Mouse (Mus musculus): Measurements from ENCODE around the gene E2f4. TPM values are rescaled to one million over a fixed set of nuclear protein-coding genes. Genes with fewer than 3 reads are reported as not detected.

The E2f4 gene
- total RNA-seq, 2 experiments from 2014 or later = 21.9 to 24.8 TPM

DNA sequence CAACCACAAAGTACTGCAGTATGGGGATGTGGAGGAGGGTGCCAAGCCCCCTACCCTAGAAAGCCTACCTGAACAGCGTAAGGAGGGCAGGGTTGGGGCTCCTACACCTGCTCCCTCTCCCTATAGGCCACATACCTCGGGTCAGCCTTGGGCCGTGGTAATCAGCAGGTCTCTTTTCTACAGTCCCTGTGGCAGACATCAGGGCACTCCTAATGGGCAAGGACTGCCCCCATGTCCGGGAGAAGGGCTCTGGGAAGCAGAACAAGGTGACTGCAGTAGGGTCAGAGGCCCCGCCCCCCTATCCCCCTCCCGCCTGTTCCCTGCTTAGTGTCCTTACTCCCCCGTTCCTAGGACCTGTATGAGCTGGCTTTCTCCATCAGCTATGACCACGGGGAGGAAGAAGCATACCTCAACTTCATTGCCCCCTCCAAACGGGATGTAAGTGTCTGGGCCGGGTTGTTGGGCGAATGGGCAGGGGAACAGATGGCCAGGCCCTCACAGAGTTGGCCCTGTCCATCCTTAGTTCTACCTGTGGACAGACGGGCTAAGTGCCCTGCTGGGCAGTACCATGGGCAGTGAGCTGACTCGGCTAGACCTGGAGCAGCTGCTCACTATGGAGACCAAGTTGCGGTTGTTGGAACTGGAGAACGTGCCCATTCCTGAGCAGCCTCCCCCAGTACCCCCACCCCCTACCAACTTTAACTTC lies 11.8 kb downstream of the E2f4 start:
- intact Hi-C loops (cut with DNase I) = no loop called here
- no peak for DNase-seq

DNA sequence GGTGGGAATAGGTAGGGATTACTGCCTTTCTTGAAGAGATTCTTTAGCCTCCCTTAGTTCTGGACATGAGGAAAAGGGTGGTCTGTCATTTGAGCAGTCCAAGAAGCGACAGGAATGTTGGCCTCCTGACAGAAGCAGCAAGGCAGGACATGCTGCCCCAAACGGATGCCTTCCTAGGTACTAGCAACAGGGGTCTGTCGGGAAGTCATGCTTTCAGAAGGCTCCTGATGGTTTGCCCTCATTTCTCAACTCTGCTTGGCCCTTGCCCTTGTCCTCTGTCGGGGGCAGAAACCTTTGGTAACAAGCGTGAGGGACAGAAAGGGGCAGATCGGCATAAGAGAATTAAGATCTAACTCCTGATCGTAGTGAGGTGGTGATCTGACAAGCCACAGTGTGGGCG lies 12.7 kb downstream of the E2f4 start:
- intact Hi-C loops (cut with DNase I) = no loop called here
- no peak for DNase-seq

DNA sequence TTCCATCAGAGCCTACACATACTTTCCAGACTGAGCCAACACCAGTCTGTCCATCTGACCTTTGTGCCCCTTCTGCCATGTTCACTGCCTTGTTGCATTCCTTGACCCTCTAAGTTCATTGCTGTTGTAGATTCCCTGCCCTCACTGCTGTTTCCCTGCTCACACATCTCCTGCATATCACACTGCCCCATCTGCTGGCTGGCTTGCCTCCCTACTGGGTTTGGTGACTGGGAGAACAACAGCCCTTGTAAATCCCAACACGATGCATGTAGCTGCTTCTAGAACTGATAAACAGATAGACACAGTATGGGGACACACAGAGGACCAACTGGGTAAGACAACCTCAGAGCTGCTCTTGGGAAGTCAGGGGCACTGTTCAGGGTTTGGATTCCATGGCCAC lies 14.3 kb downstream of the E2f4 start:
- DNase-seq = no peak
- intact Hi-C loops (cut with DNase I) = no loop called here

DNA sequence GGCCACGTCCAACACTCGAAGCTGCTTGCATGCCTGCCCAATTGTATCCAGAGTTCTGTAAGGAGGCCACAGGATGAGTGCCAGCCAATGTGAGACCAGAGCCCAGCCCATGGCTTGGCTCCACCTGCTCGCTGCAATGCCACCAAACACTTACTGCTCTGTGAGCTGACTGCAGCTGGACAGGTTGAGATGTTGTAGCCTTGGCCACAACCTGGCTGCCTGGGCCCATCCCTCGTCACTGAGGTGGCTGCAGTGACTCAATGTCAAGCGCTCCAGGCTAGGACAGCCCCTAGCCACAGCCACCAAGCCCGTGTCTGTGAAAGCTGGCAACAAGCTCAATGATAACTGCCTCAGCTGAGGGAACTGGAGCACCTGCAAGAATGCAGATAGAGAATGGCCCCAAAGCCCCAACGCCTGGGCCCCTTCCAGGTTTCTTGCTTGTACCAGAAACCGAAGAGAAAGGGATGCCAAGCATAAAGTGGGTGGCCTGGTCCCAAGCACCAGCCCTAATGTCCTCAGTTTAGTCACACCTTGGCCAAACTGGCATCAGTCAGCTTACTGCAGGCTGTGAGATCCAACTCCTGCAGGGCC lies 15.5 kb downstream of the E2f4 start:
- DNase-seq = peak; percentile 27 to 37
- intact Hi-C loops (cut with DNase I) = no loop called here

DNA sequence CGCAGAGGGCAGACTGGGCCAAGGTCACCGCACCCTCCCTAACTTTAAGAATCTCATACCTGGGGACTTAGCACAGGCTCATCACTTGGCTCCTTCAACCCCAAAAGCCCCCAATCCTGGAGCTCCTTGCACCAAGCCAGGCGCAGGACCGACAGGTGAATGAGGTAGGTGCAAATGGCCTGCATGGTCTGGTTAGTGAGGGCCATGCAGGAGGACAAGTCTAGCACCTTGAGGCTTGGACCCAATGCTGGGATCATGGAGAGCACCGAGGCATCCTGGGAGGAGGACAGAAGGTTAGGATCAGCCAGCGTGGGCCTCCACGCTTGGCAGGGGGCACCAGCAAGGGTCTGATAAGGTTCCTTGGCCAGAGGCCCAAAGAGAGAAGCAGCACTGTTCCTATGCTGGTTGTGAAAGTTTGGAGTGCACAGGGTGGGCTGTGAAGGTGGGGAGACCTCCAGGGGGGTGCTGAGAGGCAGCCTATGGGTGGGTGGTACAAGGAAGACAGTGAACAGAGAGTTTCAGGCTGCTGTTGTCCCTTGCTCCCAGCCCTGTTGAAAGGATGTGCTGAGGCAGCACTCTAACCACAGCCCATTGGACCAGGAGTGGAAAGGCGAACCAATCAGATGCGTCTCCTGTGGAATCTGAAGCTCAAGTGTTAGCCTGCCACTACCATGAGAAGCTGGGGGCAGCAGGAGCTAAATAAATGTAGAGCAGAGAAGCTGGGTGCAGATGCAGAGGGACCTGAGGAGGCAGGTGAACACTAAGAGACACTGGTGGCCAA lies 16.3 kb downstream of the E2f4 start:
- intact Hi-C loops (cut with DNase I) = no loop called here
- DNase-seq = no peak

DNA sequence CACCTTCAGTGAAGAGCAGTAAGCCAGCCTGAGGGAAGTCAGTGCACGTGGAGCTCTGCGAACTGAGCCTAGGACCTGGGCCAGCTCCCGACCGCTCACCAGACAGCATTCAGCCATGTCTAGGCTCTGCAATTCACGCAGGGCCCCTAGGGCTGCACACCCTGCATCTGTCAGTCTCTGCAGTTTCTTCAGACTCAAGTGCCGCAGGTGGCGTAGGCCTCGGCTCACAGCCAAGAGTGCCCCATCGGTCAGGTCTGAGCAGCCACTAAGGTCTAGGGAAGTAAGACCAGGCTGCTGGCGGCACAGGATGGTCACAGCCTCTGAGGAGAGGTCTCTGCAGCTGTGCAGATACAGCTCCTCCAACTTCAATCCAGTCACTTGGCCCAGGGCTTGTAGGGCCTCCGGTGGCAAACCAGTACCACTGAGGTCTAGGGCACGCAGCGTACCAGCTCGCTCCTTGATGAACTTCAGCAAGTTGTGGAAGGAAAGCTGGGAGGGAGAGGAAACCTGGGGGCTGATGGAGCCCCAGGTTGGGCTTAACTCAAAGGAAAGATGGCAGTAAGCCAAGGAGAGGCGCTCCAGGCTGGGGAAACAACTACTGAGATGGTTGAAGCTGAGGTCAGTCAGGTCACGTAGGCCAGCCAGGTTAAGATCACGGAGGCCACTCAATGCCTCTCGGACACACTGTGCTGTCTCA lies 17.8 kb downstream of the E2f4 start:
- intact Hi-C loops (cut with DNase I) = no loop called here
- DNase-seq = no peak

DNA sequence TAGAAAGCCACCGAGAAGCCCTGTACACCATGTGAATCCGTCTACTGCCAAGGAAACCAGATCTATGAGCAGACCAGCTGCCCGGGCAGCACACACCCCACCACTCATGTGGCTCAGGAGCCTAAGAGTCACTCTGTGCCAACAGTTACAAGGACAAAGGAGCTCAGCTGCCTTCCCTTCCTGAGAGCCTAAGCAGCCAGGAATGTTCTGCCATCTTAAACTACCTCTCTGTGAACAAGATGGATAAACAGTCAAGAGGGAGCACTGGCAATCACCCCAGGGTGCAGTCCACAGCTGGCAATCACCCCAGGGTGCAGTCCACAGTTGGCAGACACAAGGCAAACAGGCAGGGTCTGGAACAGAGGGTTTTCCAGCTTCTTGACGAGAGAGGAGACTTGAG lies 20.5 kb downstream of the E2f4 start:
- DNase-seq = no peak
- intact Hi-C loops (cut with DNase I) = no loop called here

DNA sequence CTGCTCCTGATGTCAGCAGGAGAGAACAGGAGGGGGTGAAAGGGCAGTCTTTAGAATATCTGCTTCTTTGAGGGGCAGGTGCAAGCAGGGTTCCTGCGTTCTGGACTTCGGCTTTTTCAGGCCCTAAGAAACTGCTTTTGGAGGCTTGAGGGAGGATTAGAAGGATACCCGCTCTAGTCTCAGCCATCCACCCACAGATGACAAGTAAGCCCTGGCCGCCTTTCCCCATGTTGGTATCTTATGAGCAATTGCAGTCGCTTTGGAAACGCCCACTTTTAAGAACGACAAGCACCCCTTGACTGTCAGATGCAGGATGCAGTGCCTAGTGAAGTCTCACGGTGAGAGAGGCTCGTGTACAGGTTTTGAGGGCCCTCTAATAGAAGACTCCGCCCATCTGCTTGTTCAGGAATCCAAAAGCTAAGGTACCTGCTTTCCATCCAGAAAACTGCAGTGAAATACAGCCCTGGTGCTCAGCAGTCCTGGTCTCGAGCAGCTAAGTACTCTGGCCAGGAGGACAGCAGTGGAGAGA lies 21.3 kb downstream of the E2f4 start:
- DNase-seq = no peak
- intact Hi-C loops (cut with DNase I) = no loop called here

DNA sequence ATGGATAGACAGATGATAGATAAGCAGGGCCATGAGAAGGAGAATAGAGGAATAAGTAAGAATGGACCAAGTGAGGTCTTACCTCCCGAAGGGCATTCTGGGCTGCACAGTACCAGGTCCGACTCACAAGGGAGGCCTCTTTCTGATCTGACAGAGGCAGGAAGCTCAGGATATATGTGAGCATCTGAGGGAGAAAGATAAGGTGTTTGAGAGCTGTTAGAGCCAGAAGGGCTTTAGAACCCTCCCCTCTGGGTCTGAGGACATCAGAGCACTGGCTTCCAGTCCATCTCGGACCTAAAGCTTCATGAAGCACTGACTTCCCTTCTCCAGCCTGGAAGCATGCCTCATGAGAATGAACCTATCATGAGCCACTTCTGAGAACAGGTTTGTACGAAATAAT lies 25.7 kb downstream of the E2f4 start:
- intact Hi-C loops (cut with DNase I) = no loop called here
- DNase-seq = no peak

DNA sequence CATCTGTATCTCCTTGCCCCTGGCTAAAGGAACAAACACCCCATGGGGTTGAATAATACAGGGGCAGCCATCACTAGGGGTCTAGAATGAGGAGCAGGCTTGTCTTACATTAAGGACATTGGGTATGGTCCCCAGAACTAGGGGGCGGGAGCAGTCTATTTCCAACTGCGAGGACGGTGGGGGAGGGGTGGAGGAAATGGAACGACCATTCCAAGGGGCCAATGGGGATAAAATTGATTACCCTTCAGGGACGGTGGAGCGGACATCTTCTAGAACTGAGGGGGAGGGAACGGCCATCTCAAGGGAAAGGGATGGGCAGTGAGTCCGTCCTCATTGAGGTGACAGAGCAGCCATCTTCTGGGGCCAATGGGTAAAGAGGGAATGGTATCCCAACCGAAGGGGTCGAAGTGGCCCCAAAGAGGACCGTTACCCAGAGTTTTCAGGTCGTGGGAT lies 28.2 kb downstream of the E2f4 start:
- intact Hi-C loops (cut with DNase I) = loop anchor here (2.0 kb wide), 1 partner anchor 27 kb away; no protein-coding TSS in a partner anchor
- no peak for DNase-seq

DNA sequence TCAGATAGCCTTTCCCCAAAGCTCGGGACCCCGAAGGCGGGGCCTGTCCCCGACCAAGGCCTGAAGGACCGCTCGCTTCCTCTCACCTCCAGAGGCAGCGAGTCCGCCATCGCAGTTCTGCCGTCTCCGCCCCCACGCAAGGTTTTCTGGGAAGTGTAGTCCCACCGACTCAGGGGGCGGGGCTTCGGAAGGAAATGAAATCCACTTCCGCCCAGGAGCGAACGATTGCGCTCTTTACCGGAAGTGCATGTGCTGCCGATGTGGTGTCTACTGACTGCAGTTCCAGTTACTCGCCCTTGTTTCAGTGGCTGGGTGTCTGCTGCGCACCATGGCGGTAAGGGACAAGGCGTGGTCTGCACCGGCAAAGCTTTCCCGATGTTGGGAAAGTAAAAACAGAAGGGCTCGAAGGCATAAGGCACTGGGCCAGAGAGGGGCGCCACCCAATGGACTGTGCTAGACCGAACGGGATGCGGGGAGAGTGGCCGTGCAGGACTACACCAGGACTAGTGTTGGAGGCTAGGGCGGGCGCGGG lies 28.7 kb downstream of the E2f4 start, which contains the start of the genes Lrrc29 and Tmem208:
TSS of gene Lrrc29 (minus strand) at position 138 of the 532 bp plus-strand sequence.
TSS of gene Tmem208 (plus strand) at position 214 of the 532 bp plus-strand sequence.
- intact Hi-C loops (cut with DNase I) = no loop called here
- peak; percentile 96 to 98 for DNase-seq

DNA sequence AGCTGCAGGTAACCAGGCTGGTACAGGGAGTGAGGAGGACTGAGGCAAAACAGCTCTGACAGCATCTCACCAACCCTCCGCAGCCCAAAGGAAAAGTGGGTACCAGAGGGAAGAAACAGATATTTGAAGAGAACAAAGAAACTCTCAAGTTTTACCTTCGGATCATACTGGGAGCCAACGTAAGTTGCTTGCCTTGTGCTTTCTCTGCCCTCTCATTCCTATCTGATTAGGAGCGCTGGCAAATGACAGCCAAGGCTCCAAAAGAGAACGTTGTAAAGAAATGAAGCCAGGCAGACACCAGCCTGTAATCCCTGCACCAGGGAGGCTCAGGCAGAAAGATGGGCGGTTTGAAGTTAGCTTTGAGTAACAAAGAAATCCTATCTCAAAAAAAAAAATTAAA lies 29.5 kb downstream of the E2f4 start:
- intact Hi-C loops (cut with DNase I) = no loop called here

DNA sequence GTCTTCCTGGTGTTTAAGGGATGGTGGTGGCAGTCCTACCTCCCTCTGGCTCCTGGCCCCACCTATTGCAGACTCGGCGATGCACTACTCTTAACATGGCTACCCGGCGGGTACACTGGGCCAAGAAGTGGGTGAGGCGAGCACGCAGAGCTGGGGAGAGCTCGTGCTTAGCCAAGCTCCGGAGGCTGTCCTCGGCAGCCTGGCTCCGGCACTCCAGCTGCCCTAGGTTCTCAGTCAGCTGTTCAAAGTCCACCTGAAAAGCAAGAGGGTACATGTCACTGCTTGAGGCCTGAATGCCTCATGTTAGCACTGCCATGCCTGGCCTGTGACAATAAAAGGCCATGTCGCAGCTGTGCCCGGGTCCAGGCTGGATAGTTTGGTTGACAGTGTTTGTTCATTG lies 32.9 kb downstream of the E2f4 start:
- DNase-seq = no peak
- intact Hi-C loops (cut with DNase I) = no loop called here

More for the DNA sequence above, 29.5 kb downstream of the E2f4 start:
- no peak for DNase-seq

DNA sequence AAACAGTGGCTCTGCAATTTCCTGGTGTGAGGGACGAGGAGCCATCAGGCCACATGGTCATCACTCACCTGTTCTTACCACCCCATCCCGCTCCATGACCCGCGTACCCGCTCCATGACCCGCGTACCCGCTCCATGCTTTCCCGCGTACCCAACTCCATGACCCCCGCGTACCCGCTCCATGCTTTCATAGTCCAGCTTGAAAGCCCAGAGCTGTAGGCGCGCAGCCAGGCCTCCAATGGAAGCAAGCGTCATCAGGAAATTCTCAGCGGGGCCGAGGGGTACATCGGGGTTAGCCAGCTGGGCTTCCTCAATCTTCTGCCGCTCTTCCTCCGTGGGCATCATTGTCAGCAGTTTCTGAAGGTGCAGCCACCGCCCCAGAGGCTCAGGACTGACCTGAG lies 34.0 kb downstream of the E2f4 start:
- intact Hi-C loops (cut with DNase I) = no loop called here
- DNase-seq = no peak

DNA sequence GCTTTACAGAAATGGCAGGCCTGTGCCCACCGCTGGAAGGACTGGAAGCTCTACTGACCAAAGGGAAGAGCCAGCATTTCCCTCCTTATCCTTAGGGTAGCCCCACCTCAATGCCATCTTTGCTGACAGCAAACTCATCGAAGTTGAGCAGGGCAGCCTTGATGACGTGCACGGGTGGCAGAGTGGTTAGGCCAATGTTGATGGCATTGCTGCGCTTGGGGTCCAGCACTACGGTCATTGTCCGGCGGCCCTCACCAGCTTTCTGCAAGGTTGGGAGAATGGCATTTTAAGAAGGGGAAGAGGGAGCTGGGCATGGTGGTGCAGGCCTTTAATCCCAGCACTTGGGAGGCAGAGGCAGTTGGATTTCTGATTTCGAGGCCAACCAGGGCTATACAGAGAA lies 34.5 kb downstream of the E2f4 start:
- DNase-seq = no peak
- intact Hi-C loops (cut with DNase I) = no loop called here

DNA sequence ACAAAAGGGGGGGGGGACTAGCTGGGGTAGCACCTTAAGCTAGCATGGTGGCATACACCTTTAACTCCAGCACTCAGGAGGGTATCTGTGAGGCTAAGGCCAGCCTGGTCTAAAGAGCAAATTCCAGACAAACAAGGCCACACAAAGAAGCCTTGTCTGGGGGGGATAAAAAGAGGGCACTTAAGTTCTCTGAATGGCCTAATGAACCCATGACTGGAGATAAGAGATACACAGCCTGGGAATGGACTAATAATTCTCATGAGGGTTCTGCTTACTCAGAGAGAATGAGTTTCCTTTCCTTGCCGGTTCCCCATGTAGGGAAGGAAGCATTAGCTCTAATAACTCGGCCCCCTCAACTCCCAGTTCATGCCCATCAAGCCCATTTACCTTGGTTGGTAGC lies 35.1 kb downstream of the E2f4 start:
- intact Hi-C loops (cut with DNase I) = no loop called here
- DNase-seq = no peak

DNA sequence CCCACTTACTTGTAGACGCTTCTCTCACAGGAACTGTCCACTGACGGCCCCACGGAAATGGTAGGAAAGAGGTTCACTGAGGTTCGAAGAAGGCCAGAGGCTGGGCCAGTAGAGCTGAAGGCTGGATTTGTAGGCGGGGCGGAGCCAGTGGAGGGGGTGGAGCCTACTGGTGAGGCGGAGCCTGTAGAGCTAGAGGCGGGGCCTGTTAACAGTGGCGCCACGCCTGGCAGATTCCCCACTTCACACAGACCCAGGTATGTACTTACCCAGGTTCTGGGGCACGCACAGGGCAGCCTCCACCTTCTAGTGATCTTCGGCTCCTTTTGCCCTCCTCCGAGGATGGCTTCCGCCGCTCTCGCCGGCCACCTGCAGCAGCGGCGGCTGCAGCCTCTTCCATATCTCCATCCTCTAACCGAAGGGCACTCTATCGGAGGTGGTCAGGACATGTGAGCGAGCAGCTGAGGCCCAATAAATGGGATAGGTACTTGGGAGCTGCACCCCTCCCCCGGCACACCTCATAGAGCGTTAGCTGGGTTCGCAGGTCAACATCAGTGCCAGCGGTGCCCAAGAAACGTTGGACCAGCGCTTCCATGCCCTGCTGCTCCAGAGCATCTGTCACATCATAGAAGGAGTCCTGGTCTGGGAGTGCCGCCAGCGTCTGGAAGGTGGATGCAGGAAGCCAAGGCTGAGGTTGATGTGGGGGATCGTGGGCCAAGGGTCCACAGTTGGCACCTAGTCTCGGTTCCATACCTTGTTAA lies 39.1 kb downstream of the E2f4 start:
- intact Hi-C loops (cut with DNase I) = no loop called here
- no peak for DNase-seq

DNA sequence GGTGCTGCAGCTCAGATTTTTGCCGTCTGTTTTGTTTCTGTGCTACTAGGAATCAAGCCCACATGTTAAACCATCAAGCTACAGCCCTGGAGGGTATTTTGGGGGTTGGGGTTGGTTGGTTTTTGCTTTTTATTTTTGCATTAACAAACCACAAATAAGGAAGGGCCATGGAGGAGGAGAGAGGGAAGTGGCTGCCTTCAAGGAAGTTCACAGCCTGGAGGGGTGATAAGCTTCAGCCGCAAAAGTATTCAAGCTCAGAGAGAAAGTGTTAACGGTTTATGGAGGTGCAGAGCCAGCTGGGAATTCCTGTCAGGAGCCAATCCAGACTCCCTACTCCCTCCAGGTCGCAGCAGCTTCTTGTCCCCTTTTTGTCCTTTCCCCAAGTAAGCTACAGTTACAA lies 41.5 kb downstream of the E2f4 start:
- no peak for DNase-seq
- intact Hi-C loops (cut with DNase I) = no loop called here

DNA sequence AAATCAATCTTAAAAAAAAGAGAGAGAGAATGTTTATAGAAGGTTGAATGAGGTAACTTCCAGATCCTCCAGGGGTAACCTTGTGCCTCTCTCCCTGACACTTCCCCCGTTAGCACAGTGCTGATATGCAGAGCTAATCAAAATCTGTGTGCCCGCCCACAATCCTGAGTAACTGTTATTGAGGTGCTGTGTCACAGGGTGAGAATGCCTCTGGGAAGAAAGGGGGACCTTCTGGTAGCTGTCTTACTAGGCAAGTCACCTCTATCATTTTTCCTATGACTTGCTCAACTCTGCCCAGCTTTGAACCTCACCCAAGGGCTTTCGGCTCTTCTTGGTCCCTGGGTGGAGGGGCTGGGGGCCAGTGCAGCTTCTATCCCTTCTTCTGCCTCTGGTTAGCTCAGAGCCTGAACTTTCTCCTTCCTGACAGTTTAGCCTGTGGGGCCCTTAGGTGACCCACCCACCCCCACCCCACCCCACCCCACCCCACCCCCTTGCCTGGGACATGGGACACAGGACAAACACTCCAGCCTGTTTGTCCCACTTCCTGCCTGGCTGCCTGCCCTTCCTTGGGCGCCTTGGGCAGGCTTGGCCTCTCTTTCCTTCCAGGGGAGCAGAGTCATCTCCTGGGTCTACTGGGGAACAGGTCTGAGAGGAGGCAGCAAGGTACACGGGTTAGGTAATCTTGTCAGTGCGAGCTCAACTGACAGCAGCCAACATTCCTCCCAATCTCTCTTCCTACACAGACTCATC lies 42.6 kb downstream of the E2f4 start:
- DNase-seq = peak in 1 of 2 experiments; percentile 43
- intact Hi-C loops (cut with DNase I) = no loop called here

Measured in heart, postnatal 14 days (tissue).